Mouse (Mus musculus): ENCODE results near the gene Htt. TPM values are rescaled to one million over a fixed set of nuclear protein-coding genes. Genes with fewer than 3 reads are reported as not detected.

The Htt gene
- polyA plus RNA-seq, 1 experiment: 12.8 TPM

DNA sequence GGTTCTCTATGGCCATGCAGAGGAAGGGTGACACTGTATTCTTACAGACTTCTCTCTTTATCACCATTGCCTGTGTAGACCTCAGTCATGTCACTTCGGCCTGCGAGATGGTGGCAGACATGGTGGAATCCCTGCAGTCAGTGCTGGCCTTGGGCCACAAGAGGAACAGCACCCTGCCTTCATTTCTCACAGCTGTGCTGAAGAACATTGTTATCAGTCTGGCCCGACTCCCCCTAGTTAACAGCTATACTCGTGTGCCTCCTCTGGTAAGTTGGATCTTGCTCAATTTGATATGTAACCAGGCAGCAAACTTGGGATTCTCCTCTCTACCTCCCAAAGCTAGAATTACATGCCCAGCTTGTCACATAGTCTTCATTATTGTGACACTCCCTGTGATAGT, 127.7 kb downstream of the Htt start:
- no peak for DNase-seq (ENCODE audit: low spot score)

DNA sequence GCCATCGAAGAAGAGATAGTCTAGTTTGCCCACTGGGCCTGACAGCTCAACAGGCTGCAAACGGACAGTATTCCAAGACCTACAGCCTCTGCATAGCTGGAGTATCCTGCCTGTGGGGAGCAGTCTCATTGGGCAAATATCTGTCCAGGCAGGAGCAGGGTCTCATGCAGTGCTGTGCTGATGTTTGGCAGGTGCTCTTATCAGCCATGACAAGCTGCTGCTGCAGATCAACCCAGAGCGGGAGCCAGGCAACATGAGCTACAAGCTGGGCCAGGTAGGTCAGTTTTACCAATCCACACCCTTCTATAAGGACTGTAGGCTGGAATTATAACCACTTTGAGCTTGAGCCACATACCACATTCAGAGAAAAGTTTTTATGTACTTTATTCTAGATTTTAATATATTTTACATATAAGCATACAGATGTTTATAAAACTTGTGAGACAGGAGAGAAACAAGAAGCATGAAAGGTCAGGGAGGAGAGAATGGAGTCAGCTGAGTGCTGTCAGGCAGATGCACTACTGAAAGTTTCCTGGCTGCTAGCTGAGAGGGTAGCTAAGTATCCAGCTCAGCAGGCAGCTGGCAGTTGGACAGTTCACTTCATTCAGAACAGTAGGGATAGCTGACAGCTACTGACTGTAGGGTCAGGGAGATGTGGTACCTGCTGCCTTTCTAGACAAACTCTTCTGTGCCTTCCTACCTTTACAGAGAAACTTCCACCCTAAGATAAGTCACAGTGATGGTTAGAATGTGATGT, 135.3 kb downstream of the Htt start:
- no peak for DNase-seq (ENCODE audit: low spot score)

DNA sequence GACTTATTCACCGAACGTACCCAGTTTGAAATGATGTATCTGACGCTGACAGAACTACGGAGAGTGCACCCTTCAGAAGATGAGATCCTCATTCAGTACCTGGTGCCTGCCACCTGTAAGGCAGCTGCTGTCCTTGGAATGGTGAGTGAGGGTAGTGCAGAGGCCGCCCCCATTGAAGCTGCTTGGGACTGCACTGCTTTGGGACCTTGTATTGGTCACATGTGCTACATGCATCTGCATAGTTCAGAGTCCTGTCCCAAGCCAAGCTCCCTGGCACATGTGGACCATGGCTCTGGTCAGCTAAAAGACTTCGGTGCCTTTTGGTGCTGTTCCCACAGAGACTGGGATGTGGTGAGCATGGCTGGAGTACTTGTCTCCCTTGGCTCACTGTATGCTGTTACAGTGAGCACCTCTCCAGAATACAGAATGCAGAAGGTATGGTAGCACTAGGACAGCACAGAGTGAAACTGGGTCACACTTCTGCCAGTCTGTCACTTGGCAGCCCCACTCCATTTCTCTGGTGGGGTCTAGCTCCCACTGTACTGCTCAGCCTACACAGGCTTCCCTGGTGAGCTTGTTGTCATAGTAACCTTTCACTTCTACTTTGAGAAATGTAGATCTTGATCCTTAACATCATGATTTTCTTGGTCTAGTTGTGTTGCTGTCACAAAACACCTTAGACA, 138.4 kb downstream of the Htt start:
- no peak for DNase-seq (ENCODE audit: low spot score)

DNA sequence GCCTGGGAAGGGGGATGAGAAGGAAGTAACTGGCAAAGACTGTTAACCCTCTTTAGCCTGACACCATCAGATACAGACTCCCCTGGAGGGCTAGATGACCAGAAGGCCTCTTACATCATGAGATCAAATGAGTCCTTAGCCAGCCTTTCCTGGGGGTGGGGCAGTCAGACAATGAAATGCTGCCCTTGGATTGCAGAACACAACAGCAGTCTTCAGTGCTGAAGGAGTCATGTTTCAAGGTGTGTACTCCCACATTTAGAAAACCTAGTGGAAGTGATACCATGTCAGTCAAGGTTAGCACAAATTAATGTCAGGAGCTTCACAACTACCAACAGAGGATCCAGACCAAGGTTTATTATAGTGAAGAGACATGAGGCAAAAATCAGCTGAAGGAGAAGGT, 140.8 kb downstream of the Htt start:
- DNase-seq (ENCODE audit: low spot score): no peak

DNA sequence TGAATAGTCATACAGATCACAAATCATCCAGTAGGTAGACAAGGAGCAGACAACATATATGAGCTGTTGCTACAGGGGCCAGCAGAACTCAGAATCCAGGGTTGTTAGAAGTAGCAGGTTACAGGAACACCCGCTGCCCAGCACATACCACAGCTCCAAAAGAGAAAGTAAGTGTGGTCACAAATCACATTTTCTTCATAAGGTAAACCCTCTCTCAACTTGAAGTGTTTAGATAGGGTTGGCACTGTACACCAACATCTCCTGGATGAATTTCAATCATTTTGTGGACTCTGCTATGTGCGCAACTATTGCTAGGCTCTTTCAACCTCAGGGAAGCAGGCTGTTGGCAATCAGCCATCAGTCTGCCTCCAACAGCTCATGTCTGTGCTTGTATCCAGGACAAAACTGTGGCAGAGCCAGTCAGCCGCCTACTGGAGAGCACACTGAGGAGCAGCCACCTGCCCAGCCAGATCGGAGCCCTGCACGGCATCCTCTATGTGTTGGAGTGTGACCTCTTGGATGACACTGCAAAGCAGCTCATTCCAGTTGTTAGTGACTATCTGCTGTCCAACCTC, 141.4 kb downstream of the Htt start:
- DNase-seq (ENCODE audit: low spot score): no peak

DNA sequence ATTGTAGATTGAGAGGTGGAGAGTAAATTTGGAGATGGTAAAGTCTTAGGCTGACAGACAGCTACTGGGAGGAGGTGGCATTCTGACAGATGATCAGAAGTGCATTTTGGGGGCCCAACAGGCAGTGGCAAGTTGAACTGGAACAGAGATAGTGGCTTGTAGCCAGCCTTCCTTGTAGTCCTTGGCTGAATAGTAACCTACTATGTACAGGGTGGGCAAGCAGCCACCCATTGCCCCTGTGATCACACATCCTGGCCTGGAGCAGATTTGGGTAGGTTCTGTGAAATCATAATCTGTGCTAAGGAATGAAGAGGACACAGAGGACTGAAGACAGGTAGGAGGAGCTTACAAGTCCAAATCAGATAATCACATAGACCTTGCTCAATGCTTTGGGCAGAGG, 142.9 kb downstream of the Htt start:
- no peak for DNase-seq (ENCODE audit: low spot score)

DNA sequence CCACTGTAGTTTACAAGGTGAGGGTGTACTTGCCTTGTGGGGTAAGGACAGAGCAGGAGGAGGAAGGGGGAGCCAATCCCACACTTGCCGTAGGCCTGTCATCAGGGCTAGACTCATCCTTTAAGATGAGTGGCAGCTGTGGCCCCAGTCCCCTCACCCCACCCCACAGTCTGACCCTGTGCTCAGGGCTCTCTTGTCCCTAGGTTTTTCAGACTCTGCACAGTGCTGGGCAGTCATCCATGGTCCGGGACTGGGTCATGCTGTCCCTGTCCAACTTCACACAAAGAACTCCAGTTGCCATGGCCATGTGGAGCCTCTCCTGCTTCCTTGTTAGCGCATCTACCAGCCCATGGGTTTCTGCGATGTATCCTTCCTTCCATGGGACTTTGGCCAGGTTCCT, 145.7 kb downstream of the Htt start:
- DNase-seq (ENCODE audit: low spot score): no peak

DNA sequence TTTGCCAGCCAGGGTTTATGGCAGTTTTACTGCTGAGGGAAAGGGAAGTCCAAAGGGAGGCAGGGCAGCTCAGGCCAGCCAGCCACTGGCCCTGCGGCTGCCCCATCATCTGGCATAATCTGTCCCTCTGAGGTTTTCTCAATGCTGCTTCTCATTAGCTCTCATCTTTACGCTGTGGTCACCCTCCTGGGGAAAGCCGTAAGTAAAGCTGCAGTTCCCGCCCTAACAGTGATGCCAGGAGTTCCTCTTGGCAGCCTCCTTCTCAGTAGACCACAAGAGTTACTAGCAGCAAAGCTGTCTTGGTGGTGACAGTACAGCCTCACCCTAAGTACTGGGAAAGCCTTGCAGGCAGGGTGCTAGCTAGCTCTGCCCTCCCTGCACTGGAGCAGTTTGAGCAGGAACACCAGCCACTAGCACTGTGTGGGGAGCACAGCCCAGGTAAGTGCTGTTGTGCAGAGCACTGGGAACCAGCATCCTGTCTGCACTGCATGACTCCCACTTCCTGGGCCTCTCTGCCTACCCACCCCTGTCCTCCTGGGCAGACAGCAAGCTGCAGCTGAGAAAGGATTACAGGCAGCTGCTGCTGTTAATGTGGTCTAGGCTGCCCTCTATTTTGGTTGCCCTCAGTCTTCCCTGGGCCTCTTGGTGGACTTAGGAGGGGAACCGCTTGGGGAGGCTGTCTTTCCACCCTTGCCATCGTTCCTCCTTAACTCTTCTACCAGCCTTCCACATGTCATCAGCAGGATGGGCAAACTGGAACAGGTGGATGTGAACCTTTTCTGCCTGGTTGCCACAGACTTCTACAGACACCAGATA, 146.6 kb downstream of the Htt start, which contains the start of gene Msantd1:
Gene Msantd1, plus strand, starts transcription at position 103 of the 816 bp plus-strand sequence.
- no peak for DNase-seq (ENCODE audit: low spot score)

DNA sequence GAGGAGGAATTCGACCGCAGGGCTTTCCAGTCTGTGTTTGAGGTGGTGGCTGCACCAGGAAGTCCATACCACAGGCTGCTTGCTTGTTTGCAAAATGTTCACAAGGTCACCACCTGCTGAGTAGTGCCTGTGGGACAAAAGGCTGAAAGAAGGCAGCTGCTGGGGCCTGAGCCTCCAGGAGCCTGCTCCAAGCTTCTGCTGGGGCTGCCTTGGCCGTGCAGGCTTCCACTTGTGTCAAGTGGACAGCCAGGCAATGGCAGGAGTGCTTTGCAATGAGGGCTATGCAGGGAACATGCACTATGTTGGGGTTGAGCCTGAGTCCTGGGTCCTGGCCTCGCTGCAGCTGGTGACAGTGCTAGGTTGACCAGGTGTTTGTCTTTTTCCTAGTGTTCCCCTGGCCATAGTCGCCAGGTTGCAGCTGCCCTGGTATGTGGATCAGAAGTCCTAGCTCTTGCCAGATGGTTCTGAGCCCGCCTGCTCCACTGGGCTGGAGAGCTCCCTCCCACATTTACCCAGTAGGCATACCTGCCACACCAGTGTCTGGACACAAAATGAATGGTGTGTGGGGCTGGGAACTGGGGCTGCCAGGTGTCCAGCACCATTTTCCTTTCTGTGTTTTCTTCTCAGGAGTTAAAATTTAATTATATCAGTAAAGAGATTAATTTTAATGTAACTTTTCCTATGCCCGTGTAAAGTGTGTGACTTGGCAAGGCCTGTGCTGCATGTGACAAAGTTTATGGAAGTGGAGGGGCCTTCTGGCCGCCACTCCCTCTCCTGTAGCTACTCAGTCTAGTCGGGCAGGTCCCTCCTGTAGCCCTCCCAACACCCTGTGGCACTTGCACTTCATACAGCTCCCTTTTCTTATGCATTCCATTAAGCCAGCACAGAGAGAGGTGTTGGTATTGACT, 147.4 kb downstream of the Htt start:
- no peak for DNase-seq (ENCODE audit: low spot score)

DNA sequence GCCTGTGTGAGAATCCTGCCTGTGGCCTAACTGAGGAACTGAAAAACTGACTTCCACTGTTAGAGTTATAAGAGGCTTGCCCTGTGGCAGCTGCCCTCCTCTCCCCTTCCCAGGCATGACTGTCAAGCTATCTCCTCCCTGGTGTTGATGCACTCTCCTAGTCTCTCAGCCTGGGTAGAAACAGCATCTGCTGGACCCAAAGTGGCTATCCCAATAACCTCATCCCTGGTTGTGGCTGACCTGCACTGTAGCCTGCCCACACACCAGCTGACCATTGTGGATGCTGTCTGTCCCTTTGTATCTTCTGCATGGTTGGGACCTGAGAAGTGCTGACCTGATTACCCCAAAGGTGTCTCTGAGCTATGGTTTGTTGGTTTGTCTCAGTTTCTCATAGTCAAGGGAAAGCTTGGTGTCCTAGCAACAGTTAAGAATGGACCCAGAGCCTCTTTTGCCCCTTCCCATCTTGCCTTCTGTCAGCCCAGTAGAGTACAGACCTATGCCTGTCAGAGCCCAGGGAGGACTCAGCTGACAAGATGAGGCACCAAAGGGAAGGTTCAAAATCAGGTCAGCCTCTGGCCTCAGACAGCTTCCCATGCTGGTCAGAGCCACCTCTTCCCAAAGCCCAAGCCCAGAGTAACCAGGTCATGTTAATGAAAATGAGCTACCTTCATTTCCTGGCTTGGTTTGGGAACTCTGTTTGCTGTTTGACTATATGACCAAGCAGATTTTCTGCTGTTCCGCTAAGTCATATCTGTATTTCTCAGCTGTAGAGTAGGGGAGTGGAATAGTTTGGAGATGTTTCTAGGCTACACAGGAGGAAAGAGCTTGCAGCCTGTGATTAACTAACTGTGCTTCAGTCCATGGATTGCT, 148.3 kb downstream of the Htt start:
- no peak for DNase-seq (ENCODE audit: low spot score)

DNA sequence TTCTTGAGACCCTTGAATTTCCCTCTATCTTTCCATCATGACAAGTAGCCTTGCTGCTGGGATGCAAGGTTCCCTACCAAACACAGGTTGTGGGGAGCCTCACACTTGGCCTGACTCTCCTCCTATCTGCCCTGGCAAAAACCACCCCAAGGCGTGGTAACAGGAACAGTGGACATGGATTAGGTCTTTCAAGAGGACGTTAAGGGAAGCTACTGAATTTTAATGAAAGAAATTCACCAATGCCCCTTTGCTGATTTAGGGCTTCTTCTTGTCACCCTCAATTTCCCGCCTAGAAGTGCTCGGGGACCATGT, 148.9 kb downstream of the Htt start:
- no peak for DNase-seq (ENCODE audit: low spot score)

DNA sequence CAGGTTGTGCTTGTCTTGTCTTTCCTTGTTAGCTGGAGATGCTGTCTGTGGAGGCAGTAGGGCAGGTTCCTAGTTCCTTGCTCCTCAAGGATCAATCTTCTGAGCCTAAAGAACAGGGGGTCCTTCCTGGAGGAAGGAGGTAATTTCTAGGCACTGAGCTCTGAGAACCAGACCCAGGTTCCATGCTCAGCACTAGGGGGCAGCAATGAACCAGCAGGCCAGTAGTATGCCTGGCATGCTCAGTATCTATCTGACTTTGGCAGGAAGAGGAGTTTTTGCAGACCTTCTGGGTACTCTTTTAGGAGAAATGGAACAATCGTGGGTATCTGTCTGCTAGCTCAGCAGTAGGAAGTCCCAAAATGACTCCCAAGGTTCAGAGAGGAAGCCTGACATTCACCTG, 154.3 kb downstream of the Htt start:
- no peak for DNase-seq (ENCODE audit: low spot score)

DNA sequence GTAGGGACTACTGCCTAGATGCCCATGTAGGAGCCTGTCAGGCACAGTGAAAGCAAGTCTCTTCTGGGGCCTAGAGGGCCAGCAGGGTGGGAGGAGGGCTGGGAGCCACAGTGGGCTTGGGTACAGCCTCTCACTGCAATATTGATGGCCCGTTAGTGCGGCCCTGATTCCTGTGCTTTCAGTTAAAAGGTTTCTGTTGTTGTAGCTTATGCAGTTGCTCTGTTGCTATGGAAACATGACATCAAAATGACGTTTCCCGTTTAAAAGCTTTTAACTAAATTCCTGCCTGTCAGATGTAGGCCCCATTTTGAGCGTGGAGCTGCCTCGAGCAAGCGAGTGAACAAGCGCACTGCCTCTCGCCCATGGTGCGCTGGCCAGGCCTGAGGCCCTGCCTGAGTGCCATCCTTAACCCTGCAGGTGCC, 155.7 kb downstream of the Htt start:
- no peak for DNase-seq (ENCODE audit: low spot score)

DNA sequence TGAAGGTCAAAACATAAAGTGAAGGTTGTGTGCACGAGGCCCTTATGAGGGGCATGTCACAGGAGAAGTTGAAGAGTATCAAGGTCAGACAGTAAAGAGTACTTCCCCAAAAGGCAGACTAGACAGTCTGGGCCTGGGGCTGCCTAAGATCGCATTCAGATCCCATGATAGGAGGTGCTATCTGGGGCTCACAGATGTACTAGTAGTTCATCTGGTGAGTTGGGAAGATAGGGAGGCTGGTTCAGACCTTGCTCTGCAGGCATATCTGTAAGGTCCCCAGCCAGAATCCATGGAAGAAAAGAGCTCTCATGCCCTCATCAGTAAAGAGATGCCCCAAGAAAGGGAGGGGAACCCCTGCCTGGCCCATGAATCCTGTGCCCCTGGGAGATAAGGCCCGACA, 157.2 kb downstream of the Htt start:
- DNase-seq (ENCODE audit: low spot score): no peak

DNA sequence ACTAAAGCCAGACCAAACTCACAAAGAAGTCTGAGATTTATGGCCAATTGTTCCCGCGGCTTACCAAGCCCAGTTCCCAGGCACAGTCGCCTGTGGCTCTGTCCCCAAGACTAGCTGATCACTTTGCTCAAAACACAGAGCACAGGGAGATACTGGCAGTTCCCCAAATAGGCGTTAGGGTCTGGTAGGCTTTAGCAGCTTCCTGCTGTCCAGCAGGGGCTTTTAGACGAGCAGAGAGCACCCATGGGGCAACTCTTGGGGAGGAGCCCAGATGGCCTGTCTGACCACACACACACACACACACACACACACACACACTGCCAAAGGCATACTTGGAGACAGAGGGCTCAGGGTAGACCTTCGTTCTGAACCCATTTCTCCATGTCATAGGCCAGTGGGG, 161.0 kb downstream of the Htt start:
- no peak for DNase-seq (ENCODE audit: low spot score)

DNA sequence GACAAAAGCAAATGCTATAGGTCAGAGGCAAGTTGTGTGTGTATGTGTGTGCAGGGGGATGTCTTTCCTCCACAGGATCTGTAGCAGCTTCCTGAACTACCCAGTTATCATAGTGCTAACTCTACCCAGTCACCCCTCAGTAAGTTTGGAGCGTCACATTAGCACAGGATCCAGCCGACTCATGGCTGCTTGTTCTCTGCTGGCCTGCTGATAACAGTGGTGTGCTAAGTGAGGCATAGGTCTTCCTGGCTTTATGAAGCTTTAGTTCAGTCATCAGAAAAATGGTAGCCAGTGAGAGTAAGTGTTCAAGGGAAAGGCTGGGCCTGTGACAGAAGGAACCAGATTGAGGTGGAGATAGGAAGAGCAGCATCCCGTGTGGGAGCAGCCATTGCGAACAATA, 162.4 kb downstream of the Htt start:
- no peak for DNase-seq (ENCODE audit: low spot score)

DNA sequence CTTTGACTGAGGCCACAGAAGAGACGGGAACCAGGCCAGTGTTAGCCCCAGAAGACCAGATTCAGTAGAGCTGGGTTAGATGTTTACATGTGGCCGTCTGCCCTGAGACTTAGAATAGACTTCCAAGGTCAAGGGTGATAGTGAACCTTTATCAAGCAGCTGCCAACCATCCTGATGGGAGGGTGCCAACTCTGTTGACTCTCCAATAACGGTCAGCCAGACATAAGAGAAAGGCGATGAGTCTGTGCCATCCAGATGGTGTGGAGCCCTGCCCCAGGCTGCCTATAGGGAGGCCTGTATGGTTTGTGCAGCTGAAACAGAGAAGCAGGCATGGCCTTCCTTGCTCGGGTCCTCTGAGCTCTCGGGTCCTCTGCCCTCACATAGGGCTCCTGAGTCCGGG, 163.0 kb downstream of the Htt start:
- no peak for DNase-seq (ENCODE audit: low spot score)

DNA sequence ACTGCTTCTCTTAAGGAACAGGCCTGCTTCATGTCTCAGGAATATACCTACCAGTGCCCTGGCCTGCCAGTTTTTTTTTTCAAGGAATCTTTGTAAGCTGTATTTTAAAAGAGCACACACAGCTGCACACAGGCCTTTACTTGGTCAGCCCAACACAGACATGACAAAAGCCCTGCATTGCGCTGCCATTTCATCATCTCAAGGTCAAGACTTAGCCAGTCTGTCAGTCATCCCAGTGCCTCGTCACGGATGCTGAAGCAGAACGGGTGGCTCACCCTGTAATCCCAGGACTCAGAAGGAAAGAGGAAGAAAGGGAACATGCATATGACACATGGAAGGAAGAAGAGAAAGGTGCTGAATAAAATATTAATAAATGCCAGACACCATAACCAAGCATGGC, 166.1 kb downstream of the Htt start:
- no peak for DNase-seq (ENCODE audit: low spot score)

DNA sequence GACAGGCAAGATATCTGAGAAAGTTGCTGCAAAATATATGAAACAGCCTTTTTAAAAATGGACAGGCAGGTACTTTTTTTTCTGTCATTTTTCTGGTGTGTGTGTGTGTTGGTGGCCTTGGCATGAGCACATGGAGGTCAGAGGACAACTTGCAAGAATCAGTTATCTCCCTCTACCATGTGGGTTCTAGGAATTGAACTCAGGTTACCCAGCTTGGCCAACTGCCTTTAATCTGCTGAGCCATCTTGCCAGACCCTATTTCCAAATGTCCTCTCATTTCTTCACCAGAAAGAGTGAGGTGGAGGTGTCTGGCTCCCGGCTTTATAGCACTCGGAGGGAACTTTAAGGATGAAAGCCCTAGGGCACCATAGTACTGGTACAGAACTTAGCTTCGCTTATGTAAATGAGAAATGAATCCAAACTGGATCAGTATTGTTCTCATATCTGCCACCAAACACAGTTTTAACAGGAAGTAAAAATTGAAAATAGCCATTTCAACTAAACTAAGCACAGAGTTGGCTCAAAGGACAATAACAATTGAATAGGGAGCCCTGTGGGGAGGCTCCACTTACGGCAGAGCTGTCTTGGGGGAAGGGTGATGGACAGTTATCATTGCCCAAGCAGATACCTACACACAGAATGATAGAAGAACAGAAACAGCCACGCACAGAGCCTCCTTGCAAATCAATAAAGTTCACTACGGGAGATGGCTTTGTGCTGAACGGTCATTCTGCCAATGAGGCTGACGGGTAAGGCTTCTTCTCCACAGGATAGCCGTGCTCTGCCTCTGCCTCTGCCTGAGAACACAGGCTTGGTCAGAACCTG, 168.8 kb downstream of the Htt start:
- no peak for DNase-seq (ENCODE audit: low spot score)

DNA sequence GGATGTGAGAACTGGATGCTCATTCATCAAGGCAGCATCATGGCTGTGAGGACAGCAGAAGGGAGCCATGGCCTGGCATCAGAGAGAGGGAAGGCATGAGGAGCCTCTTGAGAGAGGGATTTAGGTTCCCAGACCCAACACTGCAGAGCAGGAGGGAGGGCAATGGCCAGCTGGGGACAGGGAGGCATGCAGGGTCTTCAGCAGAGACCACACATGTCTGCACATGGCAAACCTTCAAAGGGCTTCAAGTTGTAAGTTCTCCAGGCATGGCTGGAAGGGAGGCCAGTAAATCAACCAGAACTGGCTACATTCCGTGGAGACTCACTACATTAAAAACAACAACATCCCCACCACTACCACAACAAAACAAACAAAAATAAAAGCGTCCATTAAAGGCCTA, 169.6 kb downstream of the Htt start:
- no peak for DNase-seq (ENCODE audit: low spot score)

Measured in urinary bladder, adult 2 months (tissue).